Mouse (Mus musculus): ENCODE measurements around the gene Fxyd7.

DNA sequence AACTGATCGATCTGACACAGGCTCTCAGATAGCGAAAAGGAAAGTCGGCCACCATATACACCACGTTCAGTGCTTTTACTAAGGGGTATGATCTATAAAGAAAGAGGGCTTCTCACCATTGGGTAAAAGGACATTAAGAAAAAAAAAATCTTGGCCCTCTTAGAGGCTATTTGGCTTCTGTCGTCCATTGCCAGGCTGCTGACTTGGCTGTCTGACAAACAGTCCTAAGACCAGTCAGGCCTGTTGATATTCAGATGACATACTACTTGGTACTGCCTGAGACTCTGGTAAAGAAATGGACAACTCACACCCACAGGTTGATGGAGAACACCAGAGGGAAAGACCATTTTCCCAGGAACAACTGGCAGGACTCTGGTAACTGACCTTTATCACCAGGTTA is 38.3 kb downstream of the Fxyd7 start:
- no peak for TF ChIP-seq POLR2A (IDR thresholded peaks at IDR 0.05; ENCODE audit: insufficient read length, low read depth)
- no peak for TF ChIP-seq MYOG (IDR thresholded peaks at IDR 0.05; ENCODE audit: control insufficient read depth in 1 of 3, insufficient read depth in 1 of 3, insufficient read length in 2 of 3, low read depth in 2 of 3)
- no peak for TF ChIP-seq USF1 (IDR thresholded peaks at IDR 0.05; ENCODE audit: low read depth)
- TF ChIP-seq E2F4 (IDR thresholded peaks at IDR 0.05; ENCODE audit: insufficient read depth), result no peak
- no peak for TF ChIP-seq MAX (IDR thresholded peaks at IDR 0.05; ENCODE audit: low read depth)
- no peak for TF ChIP-seq CEBPB (IDR thresholded peaks at IDR 0.05; ENCODE audit: insufficient read depth, poor library complexity, severe bottlenecking)
- TF ChIP-seq POLR2AphosphoS2 (IDR thresholded peaks at IDR 0.05; ENCODE audit: insufficient read length, low read depth), result no peak
- TF ChIP-seq MYOD1 (IDR thresholded peaks at IDR 0.05; ENCODE audit: control insufficient read depth in 1 of 3, insufficient read length in 2 of 3, low read depth in 2 of 3), result no peak
- TF ChIP-seq TCF3 (IDR thresholded peaks at IDR 0.05; ENCODE audit: insufficient read length, low read depth), result no peak
- no peak for TF ChIP-seq TCF12 (IDR thresholded peaks at IDR 0.05; ENCODE audit: insufficient read depth, poor library complexity, severe bottlenecking)
- TF ChIP-seq SRF (IDR thresholded peaks at IDR 0.05; ENCODE audit: control insufficient read depth, insufficient read length, low read depth), result no peak
- no peak for TF ChIP-seq REST (IDR thresholded peaks at IDR 0.05; ENCODE audit: insufficient read depth, insufficient read length)

Measured in myocyte (in vitro differentiated cells).